Mouse (Mus musculus) frontal cortex, adult 2 months (tissue): ENCODE measurements around the gene Il5. TPM values are rescaled to one million over a fixed set of nuclear protein-coding genes. Genes with fewer than 3 reads are reported as not detected.

ENCODE experiments used
- DNase-seq, 2 experiments: peaks; one replicate each; pipeline ENCODE4 v3.0.0; 2022; ENCODE audit warnings: low spot score in 1 of 2; ENCODE audit errors: extremely low spot score in 1 of 2
- polyA plus RNA-seq: library from polyadenylated mRNA; depleted of rRNA; stranded (reverse); fragments of >200 nt; gene quantifications from 2 replicates; pipeline ENCODE4 v1.2.3, GENCODE M21; 2012; rRNA removed

Il5 gene
- polyA plus RNA-seq, 1 experiment, result 0.44 TPM

DNA sequence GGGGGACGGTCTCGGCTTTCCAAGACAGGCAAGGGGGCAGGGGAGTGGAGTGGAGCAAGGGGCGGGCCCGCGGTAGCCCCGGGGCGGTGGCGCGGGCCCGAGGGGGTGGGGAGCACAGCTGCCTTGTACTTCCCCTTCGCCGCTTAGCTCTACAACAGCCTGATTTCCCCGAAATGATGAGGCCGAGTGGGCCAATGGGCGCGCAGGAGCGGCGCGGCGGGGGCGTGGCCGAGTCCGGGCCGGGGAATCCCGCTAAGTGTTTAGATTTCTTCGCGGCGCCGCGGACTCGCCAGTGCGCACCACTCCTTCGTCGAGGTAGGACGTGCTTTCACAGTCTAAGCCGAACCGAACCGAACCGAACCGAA is 49.1 kb downstream of the Il5 start, which contains the start of gene Irf1:
TSS of gene Irf1 (plus strand) at position 255 of the 365 bp plus-strand sequence.
- DNase-seq, result peak; percentile 67 to 86

DNA sequence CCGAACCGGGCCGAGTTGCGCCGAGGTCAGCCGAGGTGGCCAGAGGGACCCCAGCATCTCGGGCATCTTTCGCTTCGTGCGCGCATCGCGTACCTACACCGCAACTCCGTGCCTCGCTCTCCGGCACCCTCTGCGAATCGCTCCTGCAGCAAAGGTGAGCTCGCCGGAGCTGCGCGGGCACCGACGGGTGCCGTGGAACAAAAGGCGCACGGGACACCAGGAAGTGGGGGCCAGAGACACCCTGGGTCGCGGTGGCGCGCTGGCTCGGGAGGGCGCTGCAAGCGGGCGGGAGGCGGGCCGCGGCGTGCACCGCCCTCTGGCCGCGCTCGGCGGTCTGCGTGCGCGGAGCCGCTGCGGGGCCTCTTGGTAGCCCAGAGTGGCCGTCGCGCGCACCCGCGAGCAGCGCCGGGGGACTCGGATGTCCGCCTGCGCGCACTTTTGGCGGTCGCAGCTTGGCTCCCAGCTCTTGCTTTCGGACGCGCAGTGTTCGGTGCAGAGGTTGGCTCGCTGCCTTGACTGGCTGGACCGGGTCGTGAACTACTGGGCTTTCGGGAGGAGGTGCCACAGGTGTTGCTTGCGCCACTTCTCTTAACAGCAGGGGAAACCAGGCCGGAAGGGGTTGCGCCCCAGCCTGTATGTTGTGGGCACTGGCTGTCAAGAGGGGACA is 49.7 kb downstream of the Il5 start:
- peak in 1 of 2 experiments; percentile 58 for DNase-seq

DNA sequence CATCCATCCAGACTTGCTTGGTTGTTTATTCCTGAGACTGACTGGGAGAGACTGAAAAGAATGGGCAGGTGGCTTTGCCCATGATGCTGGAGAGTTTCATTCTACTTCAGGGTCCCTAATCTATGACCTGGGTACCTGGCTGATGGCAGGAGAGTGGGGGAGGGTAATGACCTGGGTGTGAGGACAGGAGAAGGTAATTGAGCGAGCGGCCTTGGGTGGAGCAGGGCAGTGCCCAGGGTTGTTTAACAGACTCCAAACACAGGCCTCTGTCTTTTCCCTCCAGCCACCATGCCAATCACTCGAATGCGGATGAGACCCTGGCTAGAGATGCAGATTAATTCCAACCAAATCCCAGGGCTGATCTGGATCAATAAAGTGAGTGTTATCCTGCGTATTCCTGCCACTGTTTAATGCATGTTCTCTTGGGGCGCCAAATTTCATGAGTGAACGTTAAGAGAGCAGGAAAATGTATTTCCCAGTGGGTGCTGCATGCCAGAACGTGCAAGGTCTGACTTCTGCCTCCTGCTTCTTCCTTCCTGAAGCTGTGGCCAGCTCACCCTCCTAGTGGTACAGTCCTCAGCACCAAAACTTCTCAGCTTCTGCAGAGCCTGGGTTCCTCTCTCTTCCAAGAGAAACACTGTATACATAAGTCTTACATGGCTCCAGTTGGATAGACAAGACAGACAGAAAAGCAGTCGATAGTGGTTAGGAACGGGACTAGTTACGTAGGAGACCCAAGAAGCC is 50.6 kb downstream of the Il5 start:
- DNase-seq, result no peak

DNA sequence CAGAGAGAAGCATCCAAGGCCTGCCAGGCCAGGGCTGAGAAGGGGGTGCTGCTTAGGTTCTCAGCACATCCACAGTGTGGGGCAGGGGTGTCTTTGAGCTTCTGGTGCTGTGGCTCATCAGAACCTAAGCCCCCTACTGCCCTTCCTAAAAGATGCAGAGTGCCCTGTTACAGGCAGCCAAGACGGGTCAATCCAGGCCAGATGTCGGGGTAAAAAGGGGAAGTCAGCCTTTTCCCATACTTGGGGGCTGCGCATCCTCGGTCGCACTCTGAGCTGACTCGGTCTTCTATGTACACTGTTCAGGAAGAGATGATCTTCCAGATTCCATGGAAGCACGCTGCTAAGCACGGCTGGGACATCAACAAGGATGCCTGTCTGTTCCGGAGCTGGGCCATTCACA is 51.9 kb downstream of the Il5 start:
- no peak for DNase-seq

DNA sequence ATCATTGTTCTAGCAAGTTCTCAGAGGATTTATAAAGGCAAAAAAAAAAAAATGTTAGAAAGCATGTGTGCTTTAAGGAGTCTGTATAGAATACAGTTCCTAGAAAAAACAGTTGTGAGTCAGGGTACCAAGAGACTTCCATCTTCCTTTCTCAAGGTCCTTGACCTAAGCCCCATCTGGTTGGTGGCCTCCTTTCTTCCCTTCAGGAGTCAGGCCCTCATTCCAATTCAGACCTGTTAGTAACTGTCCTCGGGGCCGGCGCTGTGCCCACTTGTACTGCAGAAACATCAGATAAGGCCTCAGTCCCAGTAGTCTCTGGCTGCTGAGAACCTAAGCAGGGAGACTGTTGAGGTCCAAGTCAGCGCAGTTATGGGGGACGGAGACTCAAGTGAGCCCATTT is 52.5 kb downstream of the Il5 start, which contains the start of gene Gm17334:
TSS of gene Gm17334 (minus strand) at position 101 of the 400 bp plus-strand sequence.
- no peak for DNase-seq

DNA sequence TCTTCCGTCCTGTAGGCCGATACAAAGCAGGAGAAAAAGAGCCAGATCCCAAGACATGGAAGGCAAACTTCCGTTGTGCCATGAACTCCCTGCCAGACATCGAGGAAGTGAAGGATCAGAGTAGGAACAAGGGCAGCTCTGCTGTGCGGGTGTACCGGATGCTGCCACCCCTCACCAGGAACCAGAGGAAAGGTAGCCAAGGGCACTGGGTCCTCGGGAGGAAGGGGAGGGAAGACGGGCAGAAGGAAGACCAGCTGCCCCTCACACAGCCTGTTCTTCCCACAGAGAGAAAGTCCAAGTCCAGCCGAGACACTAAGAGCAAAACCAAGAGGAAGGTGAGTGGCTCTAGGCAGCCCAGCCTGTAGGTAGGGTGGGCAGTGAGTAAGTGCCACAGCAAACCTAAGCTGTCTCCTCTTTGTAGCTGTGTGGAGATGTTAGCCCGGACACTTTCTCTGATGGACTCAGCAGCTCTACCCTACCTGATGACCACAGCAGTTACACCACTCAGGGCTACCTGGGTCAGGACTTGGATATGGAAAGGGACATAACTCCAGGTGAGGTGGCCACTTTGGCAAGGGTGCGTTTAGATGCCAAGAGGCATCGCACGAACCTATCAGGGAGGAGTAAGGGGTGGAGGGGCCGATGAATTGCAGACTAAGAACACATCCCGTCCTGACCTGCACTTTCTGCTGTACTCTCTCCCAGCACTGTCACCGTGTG is 53.2 kb downstream of the Il5 start:
- DNase-seq, result no peak

Other genes with a start within 250 kb of the Il5 start
- 0.42 and 0.46 TPM in 2 replicates for gene Gm9945, start 240.6 kb upstream of the Il5 start, polyA plus RNA-seq
- 42.7 and 43.3 TPM in 2 replicates for gene Sowaha, start 240.5 kb upstream of the Il5 start, polyA plus RNA-seq
- 271 and 280 TPM in 2 replicates for gene Sept8, start 201.5 kb upstream of the Il5 start, polyA plus RNA-seq
- gene Kif3a, start 153.4 kb upstream of the Il5 start, polyA plus RNA-seq, result 97.5 and 104 TPM in 2 replicates
- not detected in 2 replicates for gene Il4, start 102.1 kb upstream of the Il5 start, polyA plus RNA-seq
- gene Il13, start 86.1 kb upstream of the Il5 start, polyA plus RNA-seq, result not detected in 2 replicates
- gene Rad50, start 13.5 kb upstream of the Il5 start, polyA plus RNA-seq, result 6.9 and 7.1 TPM in 2 replicates
- 11.8 and 14.1 TPM in 2 replicates for gene Irf1, start 49.2 kb downstream of the Il5 start, polyA plus RNA-seq
- 0.64 and 1.3 TPM in 2 replicates for gene Gm17334, start 52.4 kb downstream of the Il5 start, polyA plus RNA-seq
- gene Gm12216, start 138.5 kb downstream of the Il5 start, polyA plus RNA-seq, result 3.0 and 3.2 TPM in 2 replicates
- 15.2 and 15.8 TPM in 2 replicates for gene Slc22a5, start 170.9 kb downstream of the Il5 start, polyA plus RNA-seq